Mouse (Mus musculus) MN1 (cell line): ENCODE measurements at regions not wholly inside any gene's neighbourhood (a gene's known extent, or its start where the extent isn't known, plus 50 kb on each side); places are given as distances from the start of the nearest gene placed in this dataset.

Source experiments
- DNase-seq: peaks from one replicate; pipeline ENCODE4 v3.0.0-alpha.2; 2016; ENCODE audit warnings: low spot score

DNA sequence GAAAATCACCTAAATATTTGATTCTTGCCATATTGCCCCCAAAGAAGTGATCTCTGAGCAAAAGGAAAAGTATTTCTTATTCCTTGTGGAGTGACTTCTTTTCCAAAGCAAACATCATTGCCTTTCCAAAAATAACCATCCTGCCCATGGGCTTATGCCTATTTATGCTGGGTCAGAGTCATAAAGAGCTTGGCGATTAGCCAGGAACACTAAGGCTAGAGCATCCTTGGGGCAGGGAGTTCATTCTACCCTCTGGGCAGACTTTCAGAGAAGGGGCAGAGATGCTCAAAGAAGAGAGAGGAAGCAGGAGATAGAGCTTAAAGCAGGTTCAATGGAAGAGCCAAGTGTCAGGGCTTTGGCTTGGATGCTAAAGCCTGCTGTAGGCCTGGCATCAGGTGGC is 203.1 kb upstream of the Gmds start:
- no peak for DNase-seq

DNA sequence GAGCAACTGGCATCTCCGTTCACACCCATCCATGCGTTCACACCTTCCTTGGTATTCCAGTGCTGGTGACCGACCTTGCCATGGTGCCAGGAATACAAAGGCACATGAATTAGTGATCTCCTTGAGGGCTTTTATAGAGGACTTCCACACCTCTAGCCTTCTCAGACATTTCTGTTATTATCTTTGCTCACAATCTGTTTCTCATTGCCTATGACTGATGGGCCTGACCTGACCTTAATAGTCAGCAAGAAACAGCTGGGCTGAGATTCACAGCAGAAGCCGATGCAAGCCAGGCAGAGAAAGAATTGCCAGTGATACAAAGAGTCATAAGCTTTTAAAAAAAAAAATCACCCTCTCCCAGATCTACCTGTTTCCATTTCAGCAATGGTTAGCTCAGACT is 197.7 kb upstream of the Gmds start:
- DNase-seq, result no peak

DNA sequence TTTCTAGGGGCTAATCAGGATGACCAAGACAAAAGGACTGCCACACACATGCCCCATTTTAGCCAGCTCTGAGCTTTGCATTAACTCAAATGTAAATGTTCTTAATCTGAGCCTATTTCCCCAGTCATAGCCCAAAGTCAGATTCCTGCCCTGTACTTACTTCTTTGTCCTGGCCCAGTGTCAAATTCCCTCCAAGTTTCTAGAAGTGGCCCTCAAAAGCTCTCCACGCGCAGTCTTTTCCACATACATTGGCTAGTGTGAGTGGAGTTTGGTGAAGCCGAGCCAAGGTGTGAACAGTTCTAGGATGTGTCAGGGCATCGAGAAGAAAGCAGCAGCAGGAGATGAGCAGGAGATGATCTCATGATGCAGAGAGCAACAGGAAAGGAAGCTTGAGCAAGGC is 197.1 kb upstream of the Gmds start:
- DNase-seq, result no peak

- no peak for DNase-seq
Measured at GRCm38 (mm10) chr13:32530926-32531512, 192.5 kb upstream of the Gmds start.

GRCm38 (mm10) chr13:32518611-32519344 is 180.2 kb upstream of the Gmds start:
- DNase-seq, result no peak

DNA sequence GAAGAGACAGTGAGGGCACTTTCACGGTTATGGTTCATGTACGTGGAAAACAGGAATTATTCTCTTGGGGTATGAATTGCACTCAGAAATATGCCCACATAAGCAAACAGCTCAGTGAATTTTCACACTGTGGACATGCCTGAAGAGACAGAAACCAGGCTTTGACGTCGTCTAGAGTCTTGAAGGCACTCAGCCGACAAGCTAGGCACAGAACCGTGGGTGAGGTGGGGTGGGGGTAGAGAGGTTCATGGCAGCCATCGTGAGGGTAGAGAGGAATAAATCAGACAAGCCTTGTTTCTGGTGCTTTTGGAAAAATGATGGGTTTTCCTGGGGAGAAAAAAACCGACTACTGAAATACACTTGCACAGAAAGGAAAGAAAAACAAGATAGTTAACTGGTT is 179.0 kb upstream of the Gmds start:
- no peak for DNase-seq

- no peak for DNase-seq
Measured at GRCm38 (mm10) chr13:32509231-32510023, 170.9 kb upstream of the Gmds start.

GRCm38 (mm10) chr13:32508447-32508846 is 169.9 kb upstream of the Gmds start:
- no peak for DNase-seq

GRCm38 (mm10) chr13:32507825-32508224 is 169.3 kb upstream of the Gmds start:
- no peak for DNase-seq

DNA sequence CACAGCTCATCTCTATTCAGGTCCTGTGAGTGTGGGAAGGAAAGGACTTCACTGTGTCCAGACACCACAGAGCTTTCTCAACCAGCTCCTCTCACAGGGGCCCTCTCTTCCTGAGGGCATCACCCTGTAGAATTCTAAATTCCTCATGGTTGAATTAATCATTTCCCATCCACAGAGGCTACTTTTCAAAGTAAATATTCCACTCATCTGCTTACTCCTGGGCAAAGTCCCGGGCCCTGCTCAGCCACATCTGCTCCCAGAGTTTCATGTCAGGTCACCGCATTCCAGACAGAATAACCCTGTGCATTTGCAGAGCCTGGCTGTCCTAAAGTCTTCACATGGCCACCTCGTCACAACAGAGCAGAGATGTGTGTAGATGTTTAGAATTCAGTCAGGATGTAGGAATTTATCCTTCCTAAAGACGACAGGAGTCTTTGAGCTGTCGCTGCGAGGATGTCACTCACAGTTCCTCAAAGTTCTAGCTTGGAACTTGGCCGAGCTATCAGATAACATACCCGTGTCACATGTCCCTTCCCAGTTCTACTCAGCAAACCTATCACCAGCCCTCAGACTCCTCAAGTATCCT is 159.8 kb upstream of the Gmds start:
- no peak for DNase-seq

- no peak for DNase-seq
Measured at GRCm38 (mm10) chr13:32496263-32496662, 157.7 kb upstream of the Gmds start.

- DNase-seq, result no peak
Measured at GRCm38 (mm10) chr13:32495063-32495462, 156.5 kb upstream of the Gmds start.

DNA sequence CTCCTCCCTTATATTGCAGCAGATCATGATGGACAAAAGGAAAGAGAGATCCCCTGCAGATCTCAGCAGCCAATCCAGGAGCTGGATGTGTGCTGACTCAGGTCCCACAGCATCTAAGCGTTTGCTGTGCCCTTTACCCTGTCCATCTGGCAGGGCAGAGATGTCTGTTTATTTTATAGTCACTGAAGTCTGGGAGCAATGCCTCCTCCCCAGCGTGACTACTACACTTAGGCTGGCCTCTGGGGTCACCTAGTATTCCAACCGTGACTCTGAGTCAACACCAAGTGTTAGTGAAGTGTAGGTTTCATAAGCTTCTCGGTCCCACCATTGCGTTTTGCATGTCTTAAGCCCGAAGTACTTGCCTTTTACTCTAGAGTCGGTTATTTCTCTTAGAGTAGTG is 155.3 kb upstream of the Gmds start:
- no peak for DNase-seq

DNA sequence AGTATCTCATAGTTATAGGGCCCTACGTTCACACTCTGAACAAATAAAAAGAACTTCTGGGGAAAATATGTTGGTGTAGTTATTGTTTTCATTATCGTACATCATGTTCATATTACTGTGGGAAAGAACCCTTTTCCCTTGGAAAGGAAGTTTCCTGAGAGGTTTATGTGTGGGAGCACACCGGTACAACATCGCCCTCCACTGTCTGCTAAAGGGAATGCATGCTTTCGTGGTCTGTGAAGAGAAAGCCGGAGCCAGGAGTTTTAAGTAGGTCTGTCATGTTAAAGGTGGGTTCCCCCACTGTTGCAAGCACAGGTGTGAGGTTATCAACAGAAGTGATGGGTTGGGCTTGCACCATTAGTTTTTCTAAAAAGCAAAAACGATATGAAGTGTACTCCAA is 154.8 kb upstream of the Gmds start:
- DNase-seq, result peak; percentile 6

DNA sequence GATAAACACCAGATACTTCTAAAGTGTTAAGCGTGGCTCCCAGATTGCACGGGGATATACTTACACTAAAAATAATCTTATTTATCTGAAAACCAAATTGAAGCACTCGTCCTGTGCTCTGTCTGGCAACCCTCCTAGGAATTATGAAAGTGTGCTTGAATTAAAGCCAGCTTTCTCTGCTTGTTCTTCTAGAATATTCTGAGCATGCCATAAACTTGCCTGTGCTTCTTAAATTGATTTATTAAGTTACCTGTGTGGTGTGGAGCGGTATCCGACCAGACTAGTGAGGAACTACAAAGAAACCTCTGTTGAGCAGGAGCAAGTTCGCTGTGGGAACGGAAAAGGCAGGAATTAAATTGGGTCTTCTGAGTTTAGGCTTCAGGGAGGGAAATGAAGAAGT is 154.0 kb upstream of the Gmds start:
- DNase-seq, result no peak

- DNase-seq, result no peak
Measured at GRCm38 (mm10) chr13:32481444-32482058, 143.0 kb upstream of the Gmds start.

GRCm38 (mm10) chr13:32480029-32480428 is 141.5 kb upstream of the Gmds start:
- no peak for DNase-seq

DNA sequence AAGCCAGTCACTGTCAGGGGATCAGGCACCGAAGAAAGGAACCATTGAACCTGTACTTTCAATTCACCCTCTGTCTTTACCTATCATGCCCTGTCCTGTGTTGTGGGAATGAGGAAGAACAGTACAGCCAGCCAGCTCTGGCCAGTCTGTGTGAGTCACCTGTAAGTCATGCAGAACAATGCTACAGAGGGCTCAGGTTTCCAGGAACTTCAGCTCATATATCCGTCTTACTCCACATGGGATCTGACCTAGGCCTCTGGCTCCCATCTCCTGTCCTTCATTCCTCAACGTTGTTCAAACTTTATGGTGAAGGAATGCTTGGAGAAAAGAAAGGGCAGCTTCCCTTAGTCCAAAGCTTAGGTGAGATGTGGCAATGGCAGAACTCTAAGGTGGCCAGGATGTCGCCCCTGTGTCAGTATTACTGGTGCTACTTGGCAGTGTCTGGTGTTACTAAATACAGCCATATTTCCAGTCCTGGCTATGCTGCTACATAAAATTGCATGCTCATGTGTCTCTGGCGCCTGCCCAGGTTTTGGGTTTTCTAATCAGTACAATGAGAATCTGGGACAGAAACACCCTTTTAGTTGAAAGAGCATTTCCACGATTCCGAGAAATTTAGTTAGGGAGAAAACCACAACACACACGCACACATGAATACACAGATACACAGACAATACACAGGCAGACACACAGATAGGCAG is 140.7 kb upstream of the Gmds start:
- no peak for DNase-seq

- no peak for DNase-seq
Measured at GRCm38 (mm10) chr13:32465787-32466186, 127.2 kb upstream of the Gmds start.

- DNase-seq, result no peak
Measured at GRCm38 (mm10) chr13:32465041-32465682, 126.6 kb upstream of the Gmds start.

DNA sequence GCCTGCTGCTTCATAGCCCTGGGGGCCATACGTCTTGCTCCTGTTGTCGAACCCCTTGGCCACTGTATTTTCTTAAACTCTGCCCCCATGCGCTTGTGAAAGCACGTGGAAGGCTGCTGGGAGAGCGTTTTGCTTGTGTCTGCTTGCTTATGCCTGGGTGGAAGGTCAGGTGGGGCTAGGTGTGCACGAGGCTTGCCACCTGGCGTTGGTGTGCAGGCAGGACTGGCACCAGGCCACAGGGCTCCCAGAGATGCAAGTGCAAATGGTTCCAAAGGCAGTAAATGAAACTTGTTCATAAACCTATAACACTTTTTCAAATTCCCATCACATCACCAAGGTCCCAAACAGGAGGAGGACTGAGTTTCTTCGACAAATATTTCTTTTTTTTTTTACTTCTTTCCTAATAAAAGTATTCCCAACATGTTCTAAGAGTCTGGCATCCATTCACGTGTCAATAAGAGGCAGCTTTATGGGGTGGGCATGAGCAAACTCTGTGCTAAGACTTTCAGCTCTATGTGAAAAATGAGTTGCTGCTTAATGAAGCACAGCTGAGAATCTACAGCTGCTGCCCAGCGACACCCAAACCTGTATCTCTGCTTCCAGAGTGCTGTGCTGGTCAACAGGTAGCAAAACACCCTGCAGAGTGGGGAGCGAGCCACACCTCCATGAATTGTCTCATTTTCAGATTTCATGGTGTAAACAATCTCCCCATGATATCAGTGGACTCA is 116.0 kb upstream of the Gmds start:
- no peak for DNase-seq
